Comparison of ENCODE assay signal across 16 mouse cellular contexts in genomic region chr4:26223267-26223666, GRCm38 (mm10).
"Had no signal": no experiment of that assay in that cellular context is flagged by ENCODE, and none has a peak within 500 bp of the region (broad histone marks: within the 10 kb centered on the region; RNA-seq: fewer than 3 reads in every experiment).

No protein-coding gene starts in this region.

- H3K4me3 ChIP-seq: lung, embryonic 15.5 days; megakaryocyte, embryonic 14.5 days; midbrain, embryonic 13.5 days; midbrain, embryonic 15.5 days; neural tube, embryonic 12.5 days; stomach, embryonic 15.5 days had no signal

- H3K36me3 ChIP-seq: lung, embryonic 15.5 days; midbrain, embryonic 13.5 days; midbrain, embryonic 15.5 days; neural tube, embryonic 12.5 days; stomach, embryonic 15.5 days had no signal

- H3K9me3 ChIP-seq: lung, embryonic 15.5 days; megakaryocyte, embryonic 14.5 days; midbrain, embryonic 13.5 days; midbrain, embryonic 15.5 days; neural tube, embryonic 12.5 days; stomach, embryonic 15.5 days had no signal

- ATAC-seq: liver, postnatal 0 days; lung, postnatal 0 days; midbrain, embryonic 13.5 days; midbrain, embryonic 15.5 days had no signal

- DNase-seq: liver, postnatal 0 days; lung, adult 2 months; lung, postnatal 4 days; right cerebral cortex, postnatal 14 days; thymus, adult 2 months; thymus, postnatal 25 days; thymus, postnatal 4 days had no signal

- H3K4me2 ChIP-seq: lung, embryonic 15.5 days; midbrain, embryonic 11.5 days; midbrain, embryonic 13.5 days; midbrain, embryonic 15.5 days; neural tube, embryonic 12.5 days; stomach, embryonic 15.5 days had no signal

- H3K9ac ChIP-seq: liver, postnatal 0 days; lung, embryonic 15.5 days; midbrain, embryonic 13.5 days; midbrain, embryonic 15.5 days; neural tube, embryonic 12.5 days; stomach, embryonic 15.5 days had no signal

- H3K27me3 ChIP-seq: lung, embryonic 15.5 days; megakaryocyte, embryonic 14.5 days; midbrain, embryonic 13.5 days; midbrain, embryonic 15.5 days; neural tube, embryonic 12.5 days; stomach, embryonic 15.5 days had no signal

- H3K27ac ChIP-seq: lung, embryonic 15.5 days; midbrain, embryonic 13.5 days; midbrain, embryonic 15.5 days; neural tube, embryonic 12.5 days; stomach, embryonic 15.5 days; stomach, postnatal 0 days had no signal

- H3K4me1 ChIP-seq: lung, embryonic 15.5 days; megakaryocyte, embryonic 14.5 days; midbrain, embryonic 13.5 days; midbrain, embryonic 15.5 days; neural tube, embryonic 12.5 days; stomach, embryonic 15.5 days had no signal
